Mouse (Mus musculus) stomach, postnatal 0 days (tissue): ENCODE data around the gene Otop3. TPM values are rescaled to one million over a fixed set of nuclear protein-coding genes. Genes with fewer than 3 reads are reported as not detected.
"Not testable (repeated sequence)": the region's sequence is repeated elsewhere in the genome, so short reads cannot be mapped to it uniquely, and the experiment has no call there.

Experiments
- ATAC-seq: fragments of 200-750 bp; cut with Nextera tagmentation; 2 replicates; pipeline ENCODE4 v1.8.0; 2017; ENCODE audit not compliant: low FRiP score, low TSS enrichment
- DNase-seq: peaks from one replicate; pipeline ENCODE4 v3.0.0-alpha.2; 2016; ENCODE audit warnings: low spot score
- H3K27ac ChIP-seq: fragments of 300-500 bp; sonication (generic); replicated peaks from 2 replicates; pipeline ENCODE4 v1.5.1; 2014; ENCODE audit warnings: mild to moderate bottlenecking, control low read depth
- H3K27me3 ChIP-seq: fragments of 300-500 bp; sonication (generic); 2 replicates; pipeline ENCODE4 v1.6.1; 2014; ENCODE audit warnings: low read length; ENCODE audit not compliant: control insufficient read depth, insufficient read depth
- H3K36me3 ChIP-seq: fragments of 300-500 bp; sonication (generic); 2 replicates; pipeline ENCODE4 v1.6.1; 2014; ENCODE audit warnings: low read length, mixed read lengths; ENCODE audit not compliant: control insufficient read depth, insufficient read depth
- H3K4me1 ChIP-seq: fragments of 300-500 bp; sonication (generic); replicated peaks from 2 replicates; pipeline ENCODE4 v1.6.1; 2014; ENCODE audit warnings: antibody characterized with exemption; ENCODE audit not compliant: control insufficient read depth, insufficient read depth
- H3K4me2 ChIP-seq: fragments of 300-500 bp; sonication (generic); replicated peaks from 2 replicates; pipeline ENCODE4 v1.6.1; 2014; ENCODE audit warnings: low read depth, mild to moderate bottlenecking, control low read depth, moderate library complexity
- H3K4me3 ChIP-seq: fragments of 300-500 bp; sonication (generic); 2 replicates; pipeline ENCODE4 v1.5.1; 2014; ENCODE audit warnings: low read depth, low read length, control low read depth
- H3K9ac ChIP-seq: fragments of 300-500 bp; sonication (generic); 2 replicates; pipeline ENCODE4 v1.6.1; 2014; ENCODE audit warnings: mild to moderate bottlenecking, low read length, control low read depth, mixed read lengths
- H3K9me3 ChIP-seq: fragments of 300-500 bp; sonication (generic); 2 replicates; pipeline ENCODE4 v1.6.1; 2016; ENCODE audit warnings: low read length; ENCODE audit not compliant: control insufficient read depth
- CTCF ChIP-seq: IDR thresholded peaks from 2 replicates; pipeline ENCODE4 v1.5.1; 2016; ENCODE audit warnings: antibody characterized with exemption, low read depth, mild to moderate bottlenecking, moderate library complexity
- EP300 ChIP-seq: optimal IDR thresholded peaks from 2 replicates; pipeline ENCODE3; 2016; ENCODE audit warnings: antibody characterized with exemption
- WGBS: fragments of 180-500 bp; shearing (Covaris S2); extraction: QIAGEN DNeasy Blood & Tissue Kit; methylation state at CpG from one replicate; pipeline ENCODE4 v1.1.7; 2014; 5-methylcytosine and 5-hydroxymethylcytosine counted together
- polyA plus RNA-seq: library from polyadenylated mRNA; unstranded; fragments of >200 nt; fragmentation: Nextera tagmentation; extraction: Ambion mirVana; gene quantifications from 2 replicates; pipeline ENCODE4 v1.2.1, GENCODE M21; 2015

Gene Otop3
- polyA plus RNA-seq, 1 experiment from 2014 or later: 20.5 TPM

DNA sequence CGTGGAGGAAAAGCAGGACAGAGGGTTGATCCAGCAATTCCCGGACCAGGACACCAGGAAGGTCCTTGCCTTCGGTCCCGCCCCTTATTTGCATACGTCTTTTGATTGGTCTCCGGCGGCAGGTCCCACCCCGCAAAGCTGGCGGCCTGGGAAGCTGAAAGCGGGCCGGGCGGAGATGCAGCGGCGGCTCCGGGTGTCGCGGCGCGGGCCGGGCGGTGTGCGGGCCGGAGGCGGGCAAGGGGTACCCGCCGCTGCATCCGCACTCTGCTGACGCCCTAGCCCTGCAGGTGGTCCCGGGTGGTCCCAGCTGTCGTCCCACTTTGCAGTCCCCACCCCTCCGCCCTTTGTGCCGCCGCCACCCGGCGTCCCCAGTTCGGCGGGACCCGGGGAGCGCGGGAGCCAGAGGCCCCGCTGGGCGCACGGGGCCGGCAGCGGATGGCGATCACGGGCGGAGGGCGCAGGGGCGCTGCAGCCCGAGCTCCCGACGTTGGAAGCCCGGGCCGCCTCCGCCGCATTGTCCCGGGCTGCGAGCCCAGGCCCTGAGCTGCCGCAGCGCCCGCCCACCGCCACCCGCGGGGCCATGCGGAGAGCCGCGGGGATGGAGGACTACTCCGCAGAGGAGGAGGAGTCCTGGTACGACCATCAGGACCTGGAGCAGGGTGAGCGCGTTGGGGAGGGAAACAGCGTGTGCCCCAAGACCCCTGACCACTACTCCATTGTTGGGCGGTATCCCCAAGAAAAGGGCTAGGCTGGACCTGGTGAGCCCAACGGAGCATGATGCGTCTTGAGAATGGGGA, 47.4 kb downstream of the Otop3 start, which contains the start of gene Cdr2l:
Gene Cdr2l (plus strand): TSS at position 174 of the 797 bp plus-strand sequence.
- WGBS: under 1% methylated on average over 62 of the region's 76 CpGs
- TF ChIP-seq EP300: no peak
- 0 out of 2 replicates have a peak, but pooled peaks have one; percentile 1 for TF ChIP-seq CTCF
- Histone ChIP-seq H3K9ac (peak within 1 kb of the TSS; percentile 81), H3K4me1 (peaks cover 3% of the 10 kb centered on the region), H3K27me3 (no peaks in the 10 kb centered on the region), H3K4me3 (peak within 1 kb of the TSS; percentile 75), H3K9me3 (no peaks in the 10 kb centered on the region), H3K27ac (peak within 1 kb of the TSS; percentile 89), H3K4me2 (peak within 1 kb of the TSS; percentile 94), H3K36me3 (no peaks in the 10 kb centered on the region)
- peak; percentile 91 for ATAC-seq
- DNase-seq: peak; percentile 92

DNA sequence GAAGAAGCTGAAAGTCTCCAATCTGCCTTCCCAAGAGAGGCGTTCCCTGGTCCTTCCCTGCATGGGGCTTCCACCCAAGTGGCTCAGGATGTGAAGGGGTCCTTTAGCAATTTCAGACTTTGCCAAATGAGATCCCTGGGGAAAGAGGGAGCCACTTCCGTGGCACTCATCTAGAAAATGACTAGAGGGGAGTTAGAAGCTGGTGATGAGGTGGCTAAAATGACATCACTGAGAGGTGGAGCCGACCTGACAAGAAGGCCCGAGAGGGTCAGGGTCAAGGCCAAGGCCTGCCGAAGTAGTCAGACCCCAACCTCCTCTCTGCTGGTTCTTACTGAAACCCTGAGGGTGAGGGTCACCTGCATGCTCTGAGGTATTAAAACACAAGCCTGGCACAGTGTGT, 48.4 kb downstream of the Otop3 start:
- Histone ChIP-seq H3K4me2 (peak overlapping the region; percentile 94), H3K9ac (peak overlapping the region; percentile 1; the same call in 1 of the 2 replicates), H3K27ac (no peak overlapping the region), H3K9me3 (no peaks in the 10 kb centered on the region), H3K4me3 (peak overlapping the region; percentile 75), H3K36me3 (no peaks in the 10 kb centered on the region), H3K4me1 (peaks cover 3% of the 10 kb centered on the region), H3K27me3 (no peaks in the 10 kb centered on the region)
- ATAC-seq: no peak
- no peak for DNase-seq
- TF ChIP-seq EP300 (no peak), CTCF (no peak)
- 18% methylated on average over 5 of the region's 5 CpGs for WGBS

DNA sequence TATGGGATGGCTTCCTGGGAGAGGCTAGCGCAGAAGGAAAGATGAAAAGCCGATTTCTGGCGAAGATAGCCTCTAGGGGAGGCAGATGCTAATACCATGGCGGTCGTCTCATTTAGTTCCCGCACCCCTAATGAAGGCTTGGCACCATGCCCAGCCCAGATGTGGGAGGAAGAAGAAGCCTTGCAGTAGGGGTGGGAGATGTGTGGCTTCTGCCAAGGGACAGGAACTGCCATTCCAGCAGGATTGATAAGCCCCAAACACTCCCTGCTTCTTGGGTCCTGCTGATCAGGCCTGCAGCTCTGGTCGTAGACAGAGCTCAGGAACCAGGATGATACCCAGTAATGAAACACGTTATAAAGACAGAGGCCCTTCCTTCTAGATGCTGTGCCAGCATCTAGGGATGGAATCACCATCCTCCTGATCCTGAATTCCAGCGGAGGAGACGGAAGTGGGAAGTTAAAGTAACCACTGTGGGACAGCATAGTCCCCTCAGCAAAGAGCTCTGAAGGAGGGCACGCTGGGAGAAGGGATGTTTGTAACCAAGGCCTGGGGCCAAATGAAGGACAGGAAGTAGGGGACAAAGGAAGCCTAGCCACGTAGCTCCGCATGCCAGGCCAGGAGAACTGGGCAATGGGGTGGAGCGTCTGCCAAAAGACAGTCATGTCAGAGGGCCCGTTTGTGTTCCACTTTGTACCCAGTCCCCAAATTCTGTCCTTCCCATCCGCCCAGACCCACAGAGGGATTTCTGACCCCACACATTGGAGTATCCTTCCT, 49.4 kb downstream of the Otop3 start:
- Histone ChIP-seq H3K9me3 (no peaks in the 10 kb centered on the region), H3K4me2 (peak overlapping the region; percentile 8; the same call in 1 of the 2 replicates), H3K9ac (no peak overlapping the region), H3K4me3 (no peak overlapping the region), H3K27me3 (no peaks in the 10 kb centered on the region), H3K4me1 (peaks cover 3% of the 10 kb centered on the region), H3K36me3 (no peaks in the 10 kb centered on the region), H3K27ac (peak overlapping the region; percentile 18; the same call in 1 of the 2 replicates)
- DNase-seq: no peak
- ATAC-seq: no peak
- 54% methylated on average over 16 of the region's 16 CpGs for WGBS
- TF ChIP-seq EP300: no peak
- TF ChIP-seq CTCF: no peak

- no peak overlapping the region for H3K4me3 ChIP-seq
- WGBS: 83% methylated on average over 5 of the region's 5 CpGs
- H3K9me3 ChIP-seq: no peaks in the 10 kb centered on the region
- no peak overlapping the region for H3K27ac ChIP-seq
- H3K27me3 ChIP-seq: no peaks in the 10 kb centered on the region
- H3K4me1 ChIP-seq: peaks cover 3% of the 10 kb centered on the region
- TF ChIP-seq CTCF (no peak), EP300 (no peak)
- H3K36me3 ChIP-seq: no peaks in the 10 kb centered on the region
- ATAC-seq (no peak), DNase-seq (no peak)
- no peak overlapping the region for H3K4me2 ChIP-seq
- H3K9ac ChIP-seq: no peak overlapping the region
Measured at GRCm38 (mm10) chr11:115384587-115384986, 50.1 kb downstream of the Otop3 start.

GRCm38 (mm10) chr11:115386859-115387258, 52.3 kb downstream of the Otop3 start:
- H3K4me2 ChIP-seq: not testable (repeated sequence)

More at GRCm38 (mm10) chr11:115386859-115387258, 52.3 kb downstream of the Otop3 start:
- not testable (repeated sequence) for DNase-seq, H3K4me1 ChIP-seq, H3K27me3 ChIP-seq, H3K4me3 ChIP-seq, H3K36me3 ChIP-seq, H3K9ac ChIP-seq, H3K27ac ChIP-seq, H3K9me3 ChIP-seq, ATAC-seq
- WGBS: 83% methylated on average over 3 of the region's 3 CpGs
